Mouse (Mus musculus): ENCODE measurements at regions not wholly inside any gene's neighbourhood (a gene's known extent, or its start where the extent isn't known, plus 50 kb on each side); places are given as distances from the start of the nearest gene placed in this dataset.

DNA sequence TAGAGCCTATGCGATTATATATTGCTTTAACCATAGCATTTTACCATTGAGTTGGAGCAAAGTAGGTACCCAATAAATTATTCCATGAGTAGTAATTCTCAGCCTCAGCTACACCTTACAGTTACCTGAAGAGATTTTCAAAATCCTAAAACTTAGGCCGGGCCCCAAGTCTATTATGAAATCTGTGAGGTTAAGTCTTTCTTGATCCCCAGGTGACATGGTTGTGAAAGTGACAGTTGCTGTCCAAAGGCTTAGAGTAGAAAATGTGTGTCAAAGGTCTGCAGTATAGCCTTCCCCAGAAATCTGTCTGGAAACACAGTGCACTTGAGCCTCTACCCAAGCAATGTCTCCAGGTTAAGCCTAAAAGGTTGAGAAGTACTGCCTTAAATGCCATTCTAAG is 333.7 kb downstream of the Nr2f2 start:
- DNase-seq: no peak
- intact Hi-C loops (cut with DNase I): no loop called here

DNA sequence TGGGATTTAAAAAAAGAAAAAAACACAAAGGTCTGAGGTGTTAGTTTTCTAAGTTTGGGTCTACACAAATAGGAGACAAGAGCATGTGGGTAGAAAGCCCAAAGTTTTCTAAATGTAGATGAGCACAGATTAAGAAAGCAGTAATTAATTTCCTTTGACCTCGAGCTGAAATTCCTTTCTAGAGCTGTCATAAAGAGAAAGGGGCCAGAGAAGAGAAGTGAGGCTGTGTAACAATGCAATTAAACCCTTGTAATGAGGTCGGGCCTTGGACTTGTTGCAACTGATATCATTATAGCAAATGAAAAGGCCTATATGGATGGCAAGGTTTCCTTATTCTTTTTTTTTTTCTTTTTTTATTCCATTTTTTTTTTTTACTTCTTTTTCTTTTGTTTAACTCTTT is 337.2 kb downstream of the Nr2f2 start:
- DNase-seq: no peak
- intact Hi-C loops (cut with DNase I): no loop called here

DNA sequence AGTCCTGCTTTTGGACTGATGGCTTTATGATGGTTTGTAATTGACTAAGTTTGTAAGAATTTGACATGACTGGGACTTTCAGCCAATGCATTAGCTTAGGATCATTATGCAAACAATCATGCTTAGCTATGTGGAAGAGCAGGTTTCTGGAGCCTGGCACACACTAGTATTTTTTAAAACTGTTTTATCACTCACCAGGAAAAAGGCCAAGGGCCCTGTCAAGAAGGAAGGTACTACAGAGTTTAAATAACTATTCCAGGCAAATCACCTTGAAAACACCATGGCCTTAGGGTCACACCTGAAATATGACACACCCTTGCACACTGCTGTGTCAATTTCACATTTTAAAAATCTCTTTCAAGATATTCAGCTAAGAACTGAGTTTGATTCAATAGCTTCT is 341.0 kb downstream of the Nr2f2 start:
- no peak for DNase-seq
- intact Hi-C loops (cut with DNase I): no loop called here

DNA sequence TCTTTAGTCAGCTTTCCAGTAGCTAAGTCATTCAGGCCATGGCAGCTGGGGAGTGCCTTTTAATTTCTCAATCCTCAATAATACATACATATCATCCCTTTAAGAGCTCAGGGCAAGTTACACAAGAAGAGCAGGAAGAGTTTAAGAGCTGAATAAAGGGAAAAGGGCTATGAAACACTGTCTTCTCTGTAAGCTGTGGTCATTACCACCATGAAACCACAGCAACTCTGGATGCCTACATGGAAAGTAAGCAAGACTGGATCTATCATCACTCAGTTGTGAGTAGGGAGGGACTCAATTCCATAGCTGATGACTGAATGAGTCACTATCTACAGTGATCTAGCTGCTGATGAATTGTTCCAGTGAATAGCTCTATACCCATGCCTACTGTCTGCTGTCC is 349.9 kb downstream of the Nr2f2 start:
- intact Hi-C loops (cut with DNase I): no loop called here
- no peak for DNase-seq

DNA sequence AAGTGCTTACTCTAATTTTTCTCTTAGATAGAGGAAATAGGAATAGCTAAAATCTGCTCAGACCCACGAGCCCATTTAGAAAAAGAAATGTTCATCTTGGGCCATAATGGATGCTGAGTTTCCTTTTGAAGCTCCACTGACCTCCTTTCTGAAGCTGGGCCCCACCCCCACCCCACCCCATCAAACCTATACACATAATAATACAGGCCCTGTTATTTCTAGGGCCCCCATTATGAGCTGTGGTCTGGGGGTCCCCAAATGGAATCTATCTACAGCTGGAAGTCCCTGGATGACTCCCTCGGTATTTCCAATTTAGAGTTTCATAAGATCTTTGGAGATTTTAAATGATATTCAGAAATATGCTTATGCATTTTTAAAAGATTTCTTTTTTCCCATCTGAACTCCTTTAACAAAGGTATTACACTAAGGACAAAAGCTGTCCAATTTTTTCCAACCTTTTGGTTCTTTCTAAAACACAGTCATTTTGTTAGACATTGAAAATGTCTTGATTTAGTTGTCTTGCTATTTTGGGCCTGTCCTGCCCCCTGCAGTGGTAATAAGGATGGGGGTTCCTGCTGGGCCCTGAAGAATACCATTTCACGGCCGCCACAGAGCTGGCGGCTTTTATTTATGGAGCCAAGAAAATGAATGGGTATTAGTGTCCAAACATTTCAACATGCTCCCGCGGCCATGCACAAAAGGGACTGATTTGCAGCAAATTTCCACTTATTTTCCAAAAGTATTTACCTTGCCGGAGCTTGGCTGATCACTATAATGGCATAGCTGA is 363.1 kb downstream of the Nr2f2 start:
- no peak for DNase-seq
- intact Hi-C loops (cut with DNase I): no loop called here

DNA sequence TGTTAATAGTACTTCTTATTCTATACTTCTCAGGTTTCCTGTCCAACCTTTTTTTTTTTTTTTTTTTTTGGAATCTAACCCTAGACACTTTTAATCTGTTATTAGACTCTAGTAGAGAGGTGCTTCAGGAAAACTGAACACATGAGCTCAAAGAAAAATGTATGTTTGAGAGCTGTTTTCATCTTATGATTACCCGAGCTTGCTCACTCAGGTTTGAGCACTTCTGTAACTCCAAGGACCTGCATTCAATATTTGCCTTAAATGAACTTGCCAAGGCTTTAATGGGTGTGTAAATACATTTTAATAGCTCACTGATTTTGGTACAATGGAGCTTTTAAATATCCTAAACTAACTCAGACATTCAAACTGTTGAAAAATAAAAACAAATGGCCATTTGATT is 367.8 kb downstream of the Nr2f2 start:
- intact Hi-C loops (cut with DNase I): no loop called here
- DNase-seq: no peak

DNA sequence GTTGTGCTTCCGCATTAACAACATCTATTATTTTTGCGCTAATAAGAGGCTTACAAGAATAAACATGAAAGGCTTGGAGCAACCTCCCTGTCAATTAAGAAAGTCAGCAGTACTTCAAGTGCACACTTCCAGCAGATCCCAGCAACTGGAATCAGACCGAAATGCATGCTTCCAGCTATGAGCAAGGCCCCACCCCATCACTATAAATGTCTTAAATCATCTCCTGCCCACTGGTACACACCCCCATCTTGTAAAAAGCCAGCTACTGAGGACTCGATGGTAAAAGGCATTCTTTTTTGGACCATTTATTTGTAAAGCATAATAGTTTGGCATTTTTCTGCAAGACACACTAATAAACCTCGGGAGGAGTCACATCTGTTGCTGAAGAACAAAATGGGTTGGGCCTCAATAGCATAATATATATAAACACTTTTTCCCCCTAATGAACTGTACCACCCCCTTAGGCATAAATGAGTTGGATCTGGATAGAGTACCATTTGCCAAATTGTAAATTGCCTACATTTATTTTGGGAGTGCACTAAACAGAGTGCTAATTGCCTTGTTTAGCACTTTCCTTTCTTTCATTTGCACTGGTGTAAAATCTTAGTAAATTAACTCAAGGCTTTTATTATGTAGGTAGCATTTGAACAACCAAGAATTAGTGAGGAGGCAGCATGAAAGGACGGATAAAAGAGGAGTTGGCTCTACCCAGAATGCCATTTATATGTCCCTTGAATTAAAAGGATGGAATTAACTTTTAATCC is 371.8 kb downstream of the Nr2f2 start:
- intact Hi-C loops (cut with DNase I): no loop called here
- DNase-seq: no peak

DNA sequence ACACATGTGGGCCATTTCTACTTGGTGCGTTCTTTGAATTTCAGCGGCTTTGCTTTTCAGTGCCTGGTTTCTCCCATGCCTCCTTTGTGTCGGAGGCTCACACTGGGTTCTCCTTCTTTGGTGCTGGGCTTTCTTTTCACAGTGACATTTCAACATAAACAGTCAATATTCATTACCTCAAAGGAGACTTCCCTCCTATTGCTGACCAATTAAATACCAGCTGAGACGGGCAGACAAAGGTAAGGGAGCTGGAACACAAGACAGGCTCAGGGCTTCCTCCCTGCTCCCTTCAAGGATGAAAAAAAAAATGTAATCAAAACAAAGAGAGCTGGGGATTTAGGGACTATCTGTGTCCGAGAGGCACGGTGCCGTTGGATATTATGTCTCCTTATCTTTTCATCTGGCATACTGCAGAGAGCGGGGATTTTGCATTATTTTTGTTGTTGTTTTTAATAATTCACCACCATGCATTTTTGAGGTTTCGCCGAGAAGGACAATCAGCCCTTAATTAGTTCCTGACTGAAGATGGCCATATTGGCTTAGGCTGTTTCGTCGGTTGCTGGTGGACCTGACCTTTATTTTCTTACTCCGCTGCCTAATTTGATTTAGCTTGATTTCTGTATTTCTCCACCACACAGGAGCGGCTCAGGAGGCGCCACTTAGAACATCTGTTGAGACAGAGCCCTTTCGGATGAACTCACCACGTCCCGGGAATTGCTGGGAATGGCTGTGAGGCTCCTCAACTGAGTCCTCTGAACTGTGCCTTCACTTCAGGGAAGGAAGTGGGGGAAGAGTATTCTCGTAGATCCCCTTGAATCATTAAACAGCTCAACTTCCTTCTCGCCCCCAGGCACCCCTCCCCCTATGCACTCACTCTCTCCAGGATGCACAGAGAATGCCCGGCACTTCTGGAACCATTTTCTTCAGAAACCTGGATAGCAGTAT is 373.9 kb downstream of the Nr2f2 start:
- intact Hi-C loops (cut with DNase I): no loop called here
- DNase-seq: no peak

DNA sequence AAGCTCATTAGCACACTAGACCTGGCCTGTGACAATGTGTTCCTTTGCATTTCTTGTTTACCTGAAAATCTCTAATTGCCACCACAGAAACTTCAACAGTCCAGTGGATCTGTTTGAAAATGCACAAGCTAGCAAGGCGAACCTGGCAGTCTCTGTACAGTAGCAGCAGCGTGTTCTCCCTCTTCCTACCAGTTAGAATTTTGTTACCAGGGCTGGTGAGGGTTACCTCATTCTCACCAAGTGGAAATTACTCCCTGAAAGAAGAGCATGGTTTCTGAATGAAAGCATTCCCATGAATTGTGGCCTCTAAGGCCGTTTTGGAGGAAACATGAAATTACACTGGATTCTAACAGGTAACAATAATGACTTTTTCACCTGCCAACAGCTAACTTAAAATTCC is 374.6 kb downstream of the Nr2f2 start:
- intact Hi-C loops (cut with DNase I): no loop called here

DNA sequence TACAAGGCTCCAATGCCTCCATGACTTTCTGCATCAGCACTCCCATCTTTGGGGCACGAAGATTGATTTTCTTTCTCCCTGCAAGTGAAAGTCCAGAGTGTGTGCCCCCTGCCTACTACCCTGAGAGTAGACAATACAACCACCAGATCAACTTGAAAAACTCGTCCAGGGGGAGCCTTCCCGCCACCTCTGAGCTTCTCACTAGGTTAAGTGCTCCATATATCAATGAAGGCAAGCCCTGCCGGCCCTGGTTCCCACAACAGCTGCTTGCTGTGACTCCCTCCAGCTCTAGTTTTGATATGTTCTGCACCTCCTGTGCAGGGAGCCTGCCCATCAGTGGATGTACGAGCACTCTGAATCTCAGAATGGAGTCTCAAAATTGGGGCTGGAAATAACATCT is 377.8 kb downstream of the Nr2f2 start:
- intact Hi-C loops (cut with DNase I): no loop called here
- DNase-seq: no peak

More for the DNA sequence above, 374.6 kb downstream of the Nr2f2 start:
- no peak for DNase-seq

DNA sequence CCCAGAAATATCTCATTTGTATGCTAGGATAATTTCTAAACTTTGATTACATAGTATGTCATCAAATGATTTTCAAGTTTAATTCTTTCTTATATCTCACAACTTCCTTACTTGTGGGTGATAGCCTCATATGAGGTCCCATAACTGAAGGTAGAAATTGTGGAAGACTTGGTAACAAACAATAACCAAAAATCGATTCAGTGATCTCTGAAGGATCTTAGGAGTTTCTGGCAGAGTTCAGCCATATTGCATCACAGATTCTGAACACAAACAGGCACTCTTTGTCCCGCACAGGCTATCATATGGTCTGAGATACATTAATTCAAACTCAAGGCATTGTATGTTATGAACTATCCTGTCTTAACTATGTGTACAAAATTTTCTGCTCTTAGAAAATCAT is 385.2 kb downstream of the Nr2f2 start:
- intact Hi-C loops (cut with DNase I): no loop called here
- DNase-seq: no peak

DNA sequence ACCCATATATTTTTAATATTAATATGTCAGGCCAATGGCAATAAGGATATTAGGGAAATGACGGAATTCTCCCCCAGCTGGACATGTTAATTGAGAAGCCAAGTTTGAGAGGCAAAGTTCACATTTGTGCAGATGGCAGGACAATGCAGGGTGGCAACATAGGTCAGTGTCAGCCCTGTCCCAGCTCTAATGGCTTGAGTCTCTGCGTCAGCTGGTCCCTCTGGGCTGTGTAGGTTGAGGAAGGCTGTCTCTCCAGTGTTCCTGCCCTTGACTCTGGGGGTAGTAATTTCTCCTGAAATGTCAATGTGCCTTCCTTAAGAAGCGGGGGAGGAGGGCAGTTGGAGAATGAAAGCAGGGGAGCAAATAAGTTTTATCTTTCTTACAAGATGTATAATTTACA is 390.2 kb downstream of the Nr2f2 start:
- DNase-seq: no peak
- intact Hi-C loops (cut with DNase I): no loop called here

DNA sequence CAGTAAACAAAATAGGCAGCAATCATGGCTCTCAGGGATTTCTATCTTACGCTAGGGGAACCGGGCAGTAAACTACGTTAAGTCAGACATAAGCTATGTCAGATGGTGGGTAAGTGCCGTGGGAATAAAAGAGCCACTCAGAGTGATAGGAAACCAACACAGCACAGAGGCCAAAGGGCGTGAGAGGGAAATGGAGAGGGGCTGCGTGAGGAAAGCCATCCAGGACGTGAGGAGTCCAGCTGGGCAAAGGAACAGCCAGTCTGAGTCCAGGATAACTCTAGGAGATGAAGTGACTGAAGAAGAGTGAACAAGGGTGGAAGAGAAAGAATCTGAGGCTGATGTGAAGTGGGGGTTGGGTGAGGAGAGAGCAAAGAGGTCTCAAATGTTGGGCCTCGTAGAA is 402.5 kb downstream of the Nr2f2 start:
- intact Hi-C loops (cut with DNase I): no loop called here
- DNase-seq: no peak

DNA sequence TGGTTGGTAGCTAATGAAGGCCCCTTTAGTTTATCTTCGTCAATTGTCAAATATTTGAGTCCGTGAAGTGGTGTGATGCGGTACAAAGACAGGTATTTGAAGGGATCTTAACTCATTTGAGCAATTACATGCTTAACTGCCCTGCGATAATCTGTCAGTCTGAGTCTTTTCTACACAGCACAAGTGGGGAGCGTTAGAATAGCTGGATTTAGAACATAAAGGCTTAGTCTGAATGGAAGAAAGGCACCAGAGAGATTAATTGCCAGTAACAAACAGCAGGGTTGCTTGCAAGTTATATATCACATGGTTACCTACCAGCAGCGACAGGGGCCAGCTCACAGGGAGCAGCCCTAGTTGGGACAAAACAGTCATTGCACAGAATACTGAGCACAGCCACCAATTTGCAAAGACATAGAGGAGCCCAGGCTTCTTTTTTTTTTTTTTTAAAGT is 416.3 kb downstream of the Nr2f2 start:
- no peak for DNase-seq

DNA sequence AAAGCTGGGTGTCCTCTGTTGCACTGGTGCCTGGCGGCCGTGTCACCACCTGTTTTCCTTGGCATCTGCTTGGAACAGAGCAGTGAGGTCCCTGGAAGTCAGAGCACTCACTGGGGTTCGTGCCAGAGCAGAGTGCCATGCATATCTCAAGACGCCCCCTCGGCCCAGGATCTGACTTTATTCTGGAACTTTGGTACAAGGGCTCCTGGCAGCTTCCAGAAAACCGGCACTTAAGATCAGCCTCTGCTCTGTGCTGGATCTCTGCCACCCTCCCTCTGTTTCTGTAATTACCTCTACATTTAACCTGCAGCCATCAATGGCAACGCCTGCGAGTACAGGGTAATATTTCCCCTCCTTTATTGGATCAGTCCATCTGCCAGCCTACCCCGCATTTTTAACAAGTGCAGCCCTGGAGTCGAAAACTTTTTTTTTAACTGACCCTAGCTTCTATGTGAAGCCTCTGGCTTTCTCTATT is 416.9 kb downstream of the Nr2f2 start:
- intact Hi-C loops (cut with DNase I): no loop called here

More for the DNA sequence above, 416.3 kb downstream of the Nr2f2 start:
- intact Hi-C loops (cut with DNase I): no loop called here

DNA sequence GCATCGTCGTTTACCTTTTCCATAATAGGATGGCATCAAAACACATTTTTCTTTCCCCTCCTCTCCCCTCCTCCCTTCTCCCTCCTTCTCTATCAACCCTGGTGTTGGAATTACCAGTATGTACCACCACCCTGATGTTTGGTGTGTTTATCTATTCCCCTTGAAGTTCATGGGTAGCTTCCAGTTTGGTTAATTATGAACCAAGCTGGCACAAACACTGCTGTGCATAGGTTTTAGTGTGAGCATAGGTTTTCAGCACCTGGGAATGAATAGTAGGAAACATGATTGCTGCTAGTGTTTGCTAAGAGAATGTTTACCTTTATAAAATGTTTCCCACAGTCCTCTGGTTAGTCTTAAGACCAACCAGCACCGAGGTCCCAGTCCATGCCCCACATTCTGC is 420.1 kb downstream of the Nr2f2 start:
- DNase-seq: no peak
- intact Hi-C loops (cut with DNase I): no loop called here

More for the DNA sequence above, 416.9 kb downstream of the Nr2f2 start:
- no peak for DNase-seq

DNA sequence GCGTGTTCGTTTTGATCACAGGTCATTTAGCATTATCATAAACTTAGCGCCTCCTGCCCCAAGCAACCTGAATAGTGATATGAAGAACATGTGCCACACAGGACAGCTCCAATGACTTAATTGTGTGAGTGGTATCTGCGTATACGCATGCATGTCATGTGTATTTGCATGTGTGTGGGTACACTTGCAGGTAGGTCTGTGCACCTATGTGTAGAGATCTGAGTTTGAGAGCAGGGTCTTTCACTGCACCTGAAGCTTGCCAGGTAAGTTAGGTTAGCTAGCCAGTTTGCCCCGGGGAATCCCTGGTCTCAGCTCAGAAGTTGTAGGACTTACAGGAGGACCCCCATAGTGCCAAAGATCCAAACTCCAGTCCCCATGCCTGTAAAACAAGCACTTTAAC is 424.7 kb downstream of the Nr2f2 start:
- intact Hi-C loops (cut with DNase I): no loop called here

DNA sequence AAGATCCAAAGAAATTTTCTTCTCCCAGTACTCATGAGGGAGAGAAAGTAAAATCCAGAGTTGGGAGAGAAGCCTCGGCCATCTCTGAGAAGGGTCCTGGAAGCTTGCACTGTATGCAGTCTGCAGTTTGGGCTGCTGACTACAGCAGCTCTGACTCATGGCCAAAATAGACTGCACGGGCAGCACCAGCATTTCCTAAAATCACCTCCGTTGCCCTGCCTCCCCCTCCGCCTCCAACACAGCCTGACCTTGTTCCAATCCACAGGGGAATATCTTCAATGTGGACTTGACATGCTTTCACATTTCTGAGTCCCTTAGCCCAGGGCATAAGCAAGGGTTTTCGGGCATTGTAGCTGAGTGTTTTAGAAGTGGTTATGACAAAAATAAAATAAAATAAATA is 441.3 kb downstream of the Nr2f2 start:
- DNase-seq: no peak
- intact Hi-C loops (cut with DNase I): no loop called here

More for the DNA sequence above, 424.7 kb downstream of the Nr2f2 start:
- no peak for DNase-seq

DNA sequence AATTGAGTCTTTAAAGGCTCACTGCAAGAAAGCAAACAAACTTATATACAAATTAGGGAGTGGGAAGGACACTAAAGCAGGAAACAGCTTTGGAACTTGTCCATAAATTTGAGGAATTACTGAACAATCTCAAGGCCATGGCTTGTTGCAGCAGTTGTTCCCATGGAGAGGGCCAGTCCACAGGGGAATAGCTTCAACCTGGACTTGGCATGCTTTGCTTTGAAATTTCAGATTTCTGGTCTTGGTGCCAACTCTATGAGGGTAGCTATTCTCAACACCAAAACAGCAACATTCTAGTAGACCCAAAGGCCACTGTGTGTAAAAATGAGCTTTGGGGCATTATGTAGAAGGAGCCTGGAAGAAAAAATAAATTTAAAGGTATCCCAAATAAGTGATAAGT is 442.0 kb downstream of the Nr2f2 start:
- intact Hi-C loops (cut with DNase I): no loop called here
- DNase-seq: no peak

DNA sequence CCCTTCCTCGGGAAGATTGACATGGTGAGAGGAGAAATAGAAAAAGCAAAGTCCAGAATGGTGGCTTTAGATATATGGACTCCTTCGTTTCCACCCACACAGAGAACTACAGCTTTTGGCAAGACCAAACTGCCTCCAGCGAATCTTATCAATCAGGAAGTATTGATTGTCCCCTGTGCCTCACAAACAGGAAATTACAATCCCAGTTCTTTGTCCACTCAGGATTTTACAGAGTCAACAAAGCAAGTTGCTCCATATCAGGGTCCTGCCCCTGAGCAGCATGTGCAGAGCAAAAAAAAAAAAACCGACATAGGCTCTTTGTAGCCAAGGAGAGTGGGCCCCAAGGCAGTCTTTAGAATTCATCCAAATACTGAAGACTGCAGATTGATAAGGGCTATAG is 454.8 kb downstream of the Nr2f2 start:
- DNase-seq: no peak
- intact Hi-C loops (cut with DNase I): no loop called here

Measured in gastrocnemius, postnatal 36 days (tissue).